Mouse (Mus musculus): Measurements from ENCODE around the gene Disp1. TPM values are rescaled to one million over a fixed set of nuclear protein-coding genes. Genes with fewer than 3 reads are reported as not detected.

Disp1 gene
- polyA plus RNA-seq, 1 experiment from 2014 or later, result 11.2 TPM

GRCm38 (mm10) chr1:183141329-183141728, 80.0 kb downstream of the Disp1 start:
- no peak for ATAC-seq (ENCODE audit: low FRiP score)
- H3K4me1 ChIP-seq (replicated peaks; ENCODE audit: control insufficient read depth, insufficient read depth, low read length), result peaks cover 3% of the 10 kb centered on the region
- 46% methylated on average over 2 of the region's 2 CpGs for WGBS

GRCm38 (mm10) chr1:183140511-183141268, 80.6 kb downstream of the Disp1 start:
- 62% methylated on average over 12 of the region's 12 CpGs for WGBS
- ATAC-seq (ENCODE audit: low FRiP score) (no peak), DNase-seq (ENCODE audit: low spot score) (no peak)

More at GRCm38 (mm10) chr1:183141329-183141728, 80.0 kb downstream of the Disp1 start:
- Histone ChIP-seq H3K4me2 (replicated peaks; ENCODE audit: low read depth, low read length) (no peak overlapping the region), H3K27ac (ENCODE audit: low read depth, low read length) (no peak overlapping the region), H3K36me3 (ENCODE audit: control insufficient read depth, insufficient read depth, low read length) (no peaks in the 10 kb centered on the region), H3K4me3 (ENCODE audit: low read depth, low read length) (no peak overlapping the region), H3K9ac (ENCODE audit: low read depth, low read length) (no peak overlapping the region), H3K27me3 (ENCODE audit: control insufficient read depth, insufficient read depth, low read length) (no peaks in the 10 kb centered on the region), H3K9me3 (ENCODE audit: control insufficient read depth, low read length) (no peaks in the 10 kb centered on the region)
- DNase-seq (ENCODE audit: low spot score), result no peak

DNA sequence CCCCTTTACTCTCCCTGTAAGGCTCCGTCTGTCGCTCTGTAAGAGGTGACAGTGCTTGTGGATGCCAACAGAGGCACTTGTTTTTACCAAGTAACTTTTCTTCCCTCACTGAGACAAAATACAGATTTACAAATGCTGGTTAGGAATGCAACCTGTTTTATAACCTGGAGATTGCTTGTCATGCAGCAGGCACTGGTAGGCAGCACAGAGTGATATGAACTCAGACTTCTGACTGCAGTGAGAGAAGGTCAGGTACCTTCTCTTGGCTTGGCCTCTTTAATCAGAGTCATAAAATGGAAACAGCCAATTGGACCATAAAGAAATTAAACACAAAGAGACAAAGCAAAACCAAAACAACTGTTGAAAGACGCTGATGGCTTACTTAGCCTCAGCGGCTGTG, 83.2 kb downstream of the Disp1 start:
- Histone ChIP-seq H3K4me2 (replicated peaks; ENCODE audit: low read depth, low read length) (no peak overlapping the region), H3K4me3 (ENCODE audit: low read depth, low read length) (no peak overlapping the region), H3K9ac (ENCODE audit: low read depth, low read length) (no peak overlapping the region), H3K36me3 (ENCODE audit: control insufficient read depth, insufficient read depth, low read length) (no peaks in the 10 kb centered on the region), H3K9me3 (ENCODE audit: control insufficient read depth, low read length) (no peaks in the 10 kb centered on the region), H3K4me1 (replicated peaks; ENCODE audit: control insufficient read depth, insufficient read depth, low read length) (peaks cover 3% of the 10 kb centered on the region), H3K27me3 (ENCODE audit: control insufficient read depth, insufficient read depth, low read length) (no peaks in the 10 kb centered on the region), H3K27ac (ENCODE audit: low read depth, low read length) (no peak overlapping the region)
- ATAC-seq (ENCODE audit: low FRiP score), result no peak
- DNase-seq (ENCODE audit: low spot score), result no peak
- WGBS, result 70% methylated on average over 4 of the region's 4 CpGs

More at GRCm38 (mm10) chr1:183140511-183141268, 80.6 kb downstream of the Disp1 start:
- Histone ChIP-seq H3K36me3 (ENCODE audit: control insufficient read depth, insufficient read depth, low read length) (no peaks in the 10 kb centered on the region), H3K4me2 (replicated peaks; ENCODE audit: low read depth, low read length) (no peak overlapping the region), H3K9ac (ENCODE audit: low read depth, low read length) (no peak overlapping the region), H3K27me3 (ENCODE audit: control insufficient read depth, insufficient read depth, low read length) (no peaks in the 10 kb centered on the region), H3K4me1 (replicated peaks; ENCODE audit: control insufficient read depth, insufficient read depth, low read length) (peaks cover 3% of the 10 kb centered on the region), H3K4me3 (ENCODE audit: low read depth, low read length) (no peak overlapping the region), H3K9me3 (ENCODE audit: control insufficient read depth, low read length) (no peaks in the 10 kb centered on the region), H3K27ac (ENCODE audit: low read depth, low read length) (0 out of 2 replicates have a peak overlapping the region, but pooled peaks have one; percentile 33)

DNA sequence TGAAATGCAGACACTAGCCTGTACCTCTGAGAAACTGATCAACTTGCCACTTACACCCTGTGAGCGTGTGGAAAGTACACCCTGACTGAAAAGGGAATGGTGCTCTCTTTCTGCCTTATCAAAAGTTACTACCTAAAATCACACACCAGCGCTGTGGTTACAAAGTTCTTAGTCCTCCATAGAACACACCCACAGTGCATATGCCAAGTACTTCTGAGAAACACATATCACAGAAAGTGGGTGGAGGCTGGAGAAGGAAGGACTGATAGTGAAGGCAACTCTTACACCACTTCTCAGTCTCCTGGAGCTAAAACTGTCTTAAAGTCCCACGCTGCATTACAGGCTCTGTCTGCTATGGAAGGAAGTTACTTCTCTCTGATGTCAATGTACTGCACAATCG, 86.9 kb downstream of the Disp1 start:
- ATAC-seq (ENCODE audit: low FRiP score) (no peak), DNase-seq (ENCODE audit: low spot score) (no peak)
- no peaks in the 10 kb centered on the region for H3K9me3 ChIP-seq (ENCODE audit: control insufficient read depth, low read length)
- H3K9ac ChIP-seq (ENCODE audit: low read depth, low read length), result no peak overlapping the region
- no peak overlapping the region; the same call in 1 of the 2 replicates for H3K27ac ChIP-seq (ENCODE audit: low read depth, low read length)
- 89% methylated on average over 4 of the region's 4 CpGs for WGBS
- H3K4me1 ChIP-seq (replicated peaks; ENCODE audit: control insufficient read depth, insufficient read depth, low read length), result no peaks in the 10 kb centered on the region
- no peak overlapping the region for H3K4me2 ChIP-seq (replicated peaks; ENCODE audit: low read depth, low read length)
- no peaks in the 10 kb centered on the region for H3K27me3 ChIP-seq (ENCODE audit: control insufficient read depth, insufficient read depth, low read length)
- H3K36me3 ChIP-seq (ENCODE audit: control insufficient read depth, insufficient read depth, low read length), result no peaks in the 10 kb centered on the region
- no peak overlapping the region for H3K4me3 ChIP-seq (ENCODE audit: low read depth, low read length)

- WGBS, result 87% methylated on average over 3 of the region's 3 CpGs
- Histone ChIP-seq H3K9ac (ENCODE audit: low read depth, low read length) (no peak overlapping the region), H3K4me1 (replicated peaks; ENCODE audit: control insufficient read depth, insufficient read depth, low read length) (no peaks in the 10 kb centered on the region), H3K9me3 (ENCODE audit: control insufficient read depth, low read length) (no peaks in the 10 kb centered on the region), H3K27me3 (ENCODE audit: control insufficient read depth, insufficient read depth, low read length) (no peaks in the 10 kb centered on the region), H3K36me3 (ENCODE audit: control insufficient read depth, insufficient read depth, low read length) (no peaks in the 10 kb centered on the region), H3K4me2 (replicated peaks; ENCODE audit: low read depth, low read length) (no peak overlapping the region), H3K27ac (ENCODE audit: low read depth, low read length) (no peak overlapping the region), H3K4me3 (ENCODE audit: low read depth, low read length) (no peak overlapping the region)
- ATAC-seq (ENCODE audit: low FRiP score) (no peak), DNase-seq (ENCODE audit: low spot score) (no peak)
These were observed 87.9 kb downstream of the Disp1 start for GRCm38 (mm10) chr1:183133440-183133839.

GRCm38 (mm10) chr1:183127246-183127645, 94.1 kb downstream of the Disp1 start:
- no peak for ATAC-seq (ENCODE audit: low FRiP score)
- Histone ChIP-seq H3K27ac (ENCODE audit: low read depth, low read length) (no peak overlapping the region), H3K9ac (ENCODE audit: low read depth, low read length) (no peak overlapping the region), H3K27me3 (ENCODE audit: control insufficient read depth, insufficient read depth, low read length) (no peaks in the 10 kb centered on the region), H3K4me2 (replicated peaks; ENCODE audit: low read depth, low read length) (no peak overlapping the region), H3K4me3 (ENCODE audit: low read depth, low read length) (no peak overlapping the region), H3K4me1 (replicated peaks; ENCODE audit: control insufficient read depth, insufficient read depth, low read length) (no peaks in the 10 kb centered on the region), H3K36me3 (ENCODE audit: control insufficient read depth, insufficient read depth, low read length) (no peaks in the 10 kb centered on the region), H3K9me3 (ENCODE audit: control insufficient read depth, low read length) (no peaks in the 10 kb centered on the region)
- 89% methylated on average over 4 of the region's 4 CpGs for WGBS
- no peak for DNase-seq (ENCODE audit: low spot score)

GRCm38 (mm10) chr1:183123725-183124124, 97.6 kb downstream of the Disp1 start:
- Histone ChIP-seq H3K4me1 (replicated peaks; ENCODE audit: control insufficient read depth, insufficient read depth, low read length) (no peaks in the 10 kb centered on the region), H3K27me3 (ENCODE audit: control insufficient read depth, insufficient read depth, low read length) (no peaks in the 10 kb centered on the region), H3K36me3 (ENCODE audit: control insufficient read depth, insufficient read depth, low read length) (no peaks in the 10 kb centered on the region), H3K4me3 (ENCODE audit: low read depth, low read length) (no peak overlapping the region), H3K27ac (ENCODE audit: low read depth, low read length) (no peak overlapping the region), H3K4me2 (replicated peaks; ENCODE audit: low read depth, low read length) (no peak overlapping the region), H3K9me3 (ENCODE audit: control insufficient read depth, low read length) (no peaks in the 10 kb centered on the region), H3K9ac (ENCODE audit: low read depth, low read length) (no peak overlapping the region)
- 43% methylated on average over 3 of the region's 3 CpGs for WGBS
- ATAC-seq (ENCODE audit: low FRiP score) (no peak), DNase-seq (ENCODE audit: low spot score) (no peak)

DNA sequence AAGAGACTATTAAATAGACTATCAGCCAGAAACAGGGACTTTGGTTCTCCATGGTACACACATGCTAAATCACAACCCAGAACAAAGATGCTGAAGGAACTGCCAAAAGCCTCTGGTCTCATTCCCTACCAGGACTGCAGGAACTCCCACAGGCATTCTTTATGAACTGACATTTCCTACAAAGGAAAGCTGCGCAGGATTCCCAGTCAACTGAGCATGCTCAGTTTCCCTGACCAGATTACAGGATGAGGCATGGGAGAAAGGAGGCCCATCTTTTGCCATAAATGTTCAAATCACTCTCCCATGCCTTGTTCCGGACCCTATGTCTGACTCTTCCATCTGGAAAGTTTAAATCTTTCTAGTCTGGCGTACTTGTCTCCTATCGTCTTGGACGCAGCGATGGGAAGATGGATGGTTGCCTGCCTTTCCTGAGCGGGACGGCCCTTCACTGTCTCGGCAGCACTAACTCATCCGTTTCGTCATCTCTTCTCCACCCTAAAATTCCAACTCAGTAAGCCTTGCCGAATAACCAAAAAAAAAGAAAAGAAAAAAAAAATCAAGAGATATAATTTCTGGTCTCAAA, 100.9 kb downstream of the Disp1 start:
- Histone ChIP-seq H3K36me3 (ENCODE audit: control insufficient read depth, insufficient read depth, low read length) (no peaks in the 10 kb centered on the region), H3K4me2 (replicated peaks; ENCODE audit: low read depth, low read length) (no peak overlapping the region), H3K4me3 (ENCODE audit: low read depth, low read length) (no peak overlapping the region), H3K27me3 (ENCODE audit: control insufficient read depth, insufficient read depth, low read length) (no peaks in the 10 kb centered on the region), H3K9ac (ENCODE audit: low read depth, low read length) (no peak overlapping the region), H3K9me3 (ENCODE audit: control insufficient read depth, low read length) (no peaks in the 10 kb centered on the region), H3K27ac (ENCODE audit: low read depth, low read length) (no peak overlapping the region), H3K4me1 (replicated peaks; ENCODE audit: control insufficient read depth, insufficient read depth, low read length) (no peaks in the 10 kb centered on the region)
- DNase-seq (ENCODE audit: low spot score) (no peak), ATAC-seq (ENCODE audit: low FRiP score) (no peak)
- WGBS, result 86% methylated on average over 12 of the region's 12 CpGs
